Mouse (Mus musculus) lung, postnatal 14 days (tissue): ENCODE measurements at regions not wholly inside any gene's neighbourhood (a gene's known extent, or its start where the extent isn't known, plus 50 kb on each side); places are given as distances from the start of the nearest gene placed in this dataset.

Experiments
- DNase-seq: peaks from one replicate; pipeline ENCODE4 v3.0.0; 2021

DNA sequence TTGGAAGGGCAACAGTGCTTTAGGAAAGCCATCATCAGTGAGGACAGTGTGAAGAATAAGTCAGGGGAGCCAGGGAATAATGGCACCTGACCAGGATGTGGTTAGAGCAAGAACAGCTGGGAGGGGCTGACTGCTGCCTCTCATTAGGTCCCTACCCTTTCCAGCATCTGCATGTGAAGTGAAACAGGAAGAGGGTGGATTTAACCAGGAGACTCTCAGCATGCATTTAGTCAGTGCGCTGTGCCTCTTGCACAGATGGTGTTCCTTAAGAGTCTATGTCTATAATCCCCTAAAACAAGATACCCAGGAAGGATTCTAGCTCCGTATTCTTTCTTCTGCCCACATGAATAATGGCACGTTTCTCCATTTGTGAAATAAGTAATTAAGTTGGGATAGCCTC lies 267.9 kb downstream of the Spry2 start:
- DNase-seq, result no peak

DNA sequence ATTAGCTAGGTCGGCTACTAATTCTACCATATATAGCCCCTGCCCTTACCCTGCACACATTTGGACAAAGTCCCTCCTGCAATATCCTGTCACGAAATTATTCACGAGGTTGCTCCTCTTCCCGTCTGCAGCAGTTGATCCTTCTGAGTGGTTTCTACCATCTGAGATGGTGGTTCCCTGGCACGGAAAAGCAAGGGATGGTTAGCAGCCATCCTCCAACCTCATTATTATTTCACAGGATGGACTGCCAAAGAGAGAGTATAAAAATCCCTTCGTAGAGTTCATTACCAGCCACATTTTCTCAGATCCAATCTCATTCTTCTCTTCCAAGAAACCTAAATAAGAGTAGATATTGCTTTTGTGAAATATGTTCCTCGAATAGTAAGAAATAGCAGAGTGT lies 272.2 kb downstream of the Spry2 start:
- no peak for DNase-seq

- no peak for DNase-seq
Observed at GRCm38 (mm10) chr14:105622166-105622565, 274.5 kb downstream of the Spry2 start.

DNA sequence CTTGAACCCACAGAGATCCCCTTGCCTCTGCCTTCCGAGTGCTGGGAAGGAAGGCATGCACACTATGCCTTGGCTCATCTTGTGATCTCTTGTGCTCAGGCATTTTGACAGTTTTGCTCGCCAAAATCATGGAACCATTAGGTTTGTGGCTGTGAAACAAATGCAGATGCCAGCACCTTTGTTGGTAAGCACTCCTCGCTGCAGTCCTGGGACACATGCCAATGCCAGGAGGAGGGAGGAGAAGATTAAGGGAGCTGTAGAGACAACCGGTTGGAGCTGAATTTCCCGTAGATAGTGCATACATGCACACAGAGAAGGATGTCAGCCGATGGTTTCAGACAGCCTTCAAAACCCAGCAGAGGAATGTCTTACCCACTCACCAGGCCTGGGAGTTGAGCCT lies 275.5 kb downstream of the Spry2 start:
- DNase-seq, result no peak

GRCm38 (mm10) chr14:105619449-105619848 lies 277.2 kb downstream of the Spry2 start:
- no peak for DNase-seq

- no peak for DNase-seq
Observed at GRCm38 (mm10) chr14:105615766-105616165, 280.9 kb downstream of the Spry2 start.

DNA sequence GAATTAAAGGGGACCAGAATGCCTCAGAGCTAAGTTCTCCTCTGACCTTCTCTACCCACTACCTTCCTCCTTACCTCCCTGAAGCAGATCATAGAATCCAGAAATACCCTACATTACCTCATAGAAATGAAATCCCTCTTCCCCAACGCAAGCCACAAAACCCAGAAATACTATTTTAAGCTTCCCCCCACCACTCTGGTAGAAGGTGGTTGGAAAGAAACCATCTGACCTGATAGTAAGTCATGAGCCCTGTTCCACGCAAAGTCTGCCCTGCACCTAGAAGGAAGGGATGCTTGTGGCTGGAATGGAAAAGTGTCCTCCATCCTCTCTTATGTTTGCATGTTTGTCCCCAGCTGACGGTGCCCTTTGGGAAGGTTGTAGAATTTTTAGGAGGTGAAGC lies 283.8 kb downstream of the Spry2 start:
- no peak for DNase-seq

DNA sequence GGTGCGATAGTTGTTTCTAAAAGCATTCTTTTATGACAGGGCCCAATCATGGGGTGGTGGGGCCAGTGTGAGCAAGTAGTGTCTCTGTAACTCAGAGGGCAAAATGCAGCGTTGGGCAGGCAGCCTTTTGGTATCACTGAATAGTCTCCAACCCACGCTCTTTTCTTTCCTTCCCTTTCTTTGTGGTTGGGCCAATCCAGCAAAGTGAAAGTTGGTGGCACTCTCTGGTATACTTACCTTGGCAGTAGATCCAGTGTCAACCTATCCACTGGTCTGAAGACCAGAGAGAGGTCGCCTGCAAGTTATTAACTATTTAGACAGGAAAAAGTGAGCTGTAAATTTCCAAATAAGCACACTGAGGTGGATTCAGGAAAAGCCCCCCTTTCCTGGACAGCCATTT lies 287.8 kb downstream of the Spry2 start:
- DNase-seq, result no peak

DNA sequence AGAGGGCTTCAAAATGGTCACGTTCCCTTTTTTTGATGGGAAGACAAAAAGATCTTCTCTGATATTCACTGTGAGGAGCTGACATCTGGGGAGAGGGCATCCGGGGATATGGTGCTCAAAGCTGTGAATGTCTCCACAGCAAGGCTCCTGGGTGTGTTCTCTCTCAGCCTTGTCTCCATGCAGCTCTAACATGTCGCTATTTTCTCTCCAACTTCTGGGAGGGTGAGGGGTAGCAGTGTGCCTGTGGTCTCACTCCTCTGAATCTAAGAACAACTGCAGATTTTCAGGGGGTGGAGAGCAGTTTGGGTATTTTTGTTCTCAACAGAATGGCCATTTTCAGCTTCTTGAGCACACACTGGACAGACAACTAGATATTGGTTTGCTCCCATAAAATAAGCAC lies 290.1 kb downstream of the Spry2 start:
- DNase-seq, result no peak

DNA sequence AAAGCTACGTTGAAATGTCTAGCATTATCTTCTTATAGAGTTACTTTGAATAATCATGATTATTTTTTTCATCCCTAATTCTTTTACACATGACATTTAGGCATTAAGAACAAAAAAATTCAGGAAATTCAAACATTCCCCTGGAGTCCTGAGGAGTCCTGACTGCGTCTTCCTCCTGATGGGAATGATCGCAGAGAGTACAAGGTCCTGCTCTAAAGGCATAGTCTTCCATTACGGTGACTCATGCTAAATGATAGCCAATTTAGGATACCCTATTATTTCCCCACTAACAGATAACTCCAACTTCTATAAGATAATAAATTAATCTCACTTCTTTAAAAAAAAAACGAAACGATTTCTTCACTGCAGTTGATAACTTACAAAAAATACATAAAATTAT lies 292.2 kb downstream of the Spry2 start:
- no peak for DNase-seq

- DNase-seq, result no peak
Observed at GRCm38 (mm10) chr14:105603047-105603461, 293.6 kb downstream of the Spry2 start.

- DNase-seq, result no peak
Observed at GRCm38 (mm10) chr14:105599550-105600453, 296.8 kb downstream of the Spry2 start.

DNA sequence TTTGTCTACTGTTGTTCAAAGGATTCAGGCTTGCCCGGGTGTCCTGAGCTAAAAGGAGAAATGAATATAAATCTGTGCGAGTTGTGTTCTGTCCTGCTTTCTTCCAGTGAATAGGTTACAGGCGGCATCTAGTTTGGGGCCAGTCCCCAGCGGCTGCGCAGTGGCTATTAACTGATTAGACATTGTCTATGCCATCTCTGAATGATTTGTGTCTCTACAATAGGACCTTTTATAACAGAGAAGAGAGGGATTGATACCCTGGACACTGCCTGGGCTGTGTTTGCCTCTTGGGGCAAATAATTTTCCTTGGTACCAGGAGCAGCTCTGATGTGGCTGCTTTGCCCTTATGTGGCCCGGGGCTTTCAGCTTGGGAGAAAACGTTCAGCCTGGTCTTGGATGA lies 306.9 kb downstream of the Spry2 start:
- no peak for DNase-seq

DNA sequence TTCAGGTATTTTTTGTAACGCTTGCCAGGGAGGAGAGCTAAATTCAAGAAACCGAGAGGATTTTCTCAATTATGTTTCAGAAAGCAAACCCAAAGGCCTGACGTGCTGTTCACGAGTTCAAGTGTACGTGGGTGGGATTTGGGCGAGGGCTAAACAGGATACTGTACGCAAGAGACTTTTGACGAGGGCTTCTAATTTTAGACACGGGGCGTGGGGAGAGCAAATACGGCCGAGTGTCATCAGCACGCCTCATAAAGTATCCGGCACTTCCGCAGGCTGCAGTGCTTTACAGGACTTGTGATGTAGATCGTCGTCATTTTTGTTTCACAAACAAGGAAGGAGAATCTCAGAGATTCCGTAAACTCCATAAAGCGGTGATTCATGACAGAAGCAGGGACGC lies 307.4 kb downstream of the Spry2 start:
- DNase-seq, result no peak

- DNase-seq, result no peak
Observed at GRCm38 (mm10) chr14:105588391-105589163, 308.0 kb downstream of the Spry2 start.

DNA sequence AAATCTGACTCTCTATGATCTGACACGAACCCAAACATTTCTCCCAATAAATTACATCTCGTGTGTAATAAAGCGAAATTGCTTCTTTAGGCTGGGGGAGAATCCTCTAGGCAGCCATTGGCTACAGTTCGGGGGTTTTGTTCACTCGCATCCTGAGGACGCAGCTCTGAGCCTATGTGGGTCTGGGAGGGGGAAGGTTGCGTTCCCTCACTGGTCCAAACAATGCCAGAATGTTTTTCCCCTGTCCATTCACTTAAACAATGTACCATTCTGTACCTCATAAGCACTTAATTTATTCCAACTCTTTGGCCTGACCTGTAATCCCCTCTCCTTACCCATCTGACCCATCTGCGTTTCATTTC lies 308.6 kb downstream of the Spry2 start:
- no peak for DNase-seq

DNA sequence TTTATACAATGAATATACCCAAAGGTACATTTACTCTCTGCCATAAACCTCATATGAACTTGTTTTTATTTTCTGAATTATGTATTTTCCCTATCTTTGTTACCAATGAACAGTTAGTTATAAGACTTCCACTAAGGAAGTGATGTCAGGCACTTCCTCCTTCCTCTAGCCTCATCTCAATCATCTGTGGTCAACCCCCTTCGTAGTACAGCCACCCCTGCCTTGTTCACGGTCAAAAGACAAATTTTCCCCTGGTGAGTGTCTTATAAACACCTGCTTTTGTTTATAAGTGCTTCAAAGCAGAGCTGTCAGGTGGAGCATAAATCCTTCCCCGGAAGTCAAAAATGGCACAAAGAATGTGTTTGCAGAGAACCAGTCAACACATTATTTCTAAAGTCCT lies 312.0 kb downstream of the Spry2 start:
- DNase-seq, result no peak

- DNase-seq, result no peak
Observed at GRCm38 (mm10) chr14:105583497-105583896, 313.1 kb downstream of the Spry2 start.

DNA sequence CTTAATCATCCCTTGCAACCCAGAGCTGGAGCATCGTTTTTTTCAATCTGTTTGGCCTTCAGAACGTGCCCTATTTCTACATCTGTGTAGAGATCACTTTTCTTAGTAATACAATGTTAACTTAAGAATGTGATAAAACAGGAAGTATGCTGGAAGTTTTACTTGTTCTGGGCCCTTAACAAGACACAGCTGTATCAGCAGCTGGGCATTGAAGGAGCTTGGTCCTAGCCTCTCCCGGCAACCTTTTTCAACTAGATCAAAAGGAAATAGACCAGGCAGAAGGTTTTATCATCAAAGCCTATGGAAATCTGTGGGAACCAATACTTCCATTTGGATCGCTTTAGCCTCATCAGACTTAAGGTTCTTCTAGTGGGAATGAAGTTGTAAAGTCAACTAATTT lies 317.9 kb downstream of the Ndfip2 start:
- DNase-seq, result no peak

- no peak for DNase-seq
Observed at GRCm38 (mm10) chr14:105572036-105572891, 313.9 kb downstream of the Ndfip2 start.

GRCm38 (mm10) chr14:105570156-105570555 lies 311.8 kb downstream of the Ndfip2 start:
- DNase-seq, result no peak

- no peak for DNase-seq
Observed at GRCm38 (mm10) chr14:105565827-105566226, 307.5 kb downstream of the Ndfip2 start.

GRCm38 (mm10) chr14:105562843-105563242 lies 304.5 kb downstream of the Ndfip2 start:
- no peak for DNase-seq
